Mouse (Mus musculus) midbrain, postnatal 0 days (tissue): ENCODE results near the gene Hmgcs1. TPM values are rescaled to one million over a fixed set of nuclear protein-coding genes. Genes with fewer than 3 reads are reported as not detected.
A peak's percentile ranks its signal among the peaks of the same experiment; 100 is the strongest.

ENCODE experiments used
- ATAC-seq: fragments of 200-750 bp; cut with Nextera tagmentation; 2 replicates; pipeline ENCODE4 v1.8.0; 2017; ENCODE audit warnings: moderate number of reproducible peaks, mild to moderate bottlenecking, moderate TSS enrichment, moderate library complexity; ENCODE audit not compliant: low FRiP score
- DNase-seq: peaks from one replicate; pipeline ENCODE4 v3.0.0-alpha.2; 2015; ENCODE audit warnings: low spot score
- H3K27ac ChIP-seq: fragments of 300-500 bp; sonication (generic); 2 replicates; pipeline ENCODE4 v1.5.1; 2014; ENCODE audit warnings: low read depth, mild to moderate bottlenecking, low read length, mixed read lengths
- H3K27me3 ChIP-seq: fragments of 300-500 bp; sonication (generic); 2 replicates; pipeline ENCODE4 v1.6.1; 2014; ENCODE audit warnings: low read length, control low read depth, mixed read lengths; ENCODE audit not compliant: insufficient read depth
- H3K36me3 ChIP-seq: fragments of 300-500 bp; sonication (generic); 2 replicates; pipeline ENCODE4 v1.6.1; 2014; ENCODE audit warnings: low read length, control low read depth, mixed read lengths; ENCODE audit not compliant: insufficient read depth
- H3K4me1 ChIP-seq: fragments of 300-500 bp; sonication (generic); 2 replicates; pipeline ENCODE4 v1.6.1; 2014; ENCODE audit warnings: mild to moderate bottlenecking, control low read depth, antibody characterized with exemption, low read length, mixed read lengths; ENCODE audit not compliant: insufficient read depth
- H3K4me2 ChIP-seq: fragments of 300-500 bp; sonication (generic); 2 replicates; pipeline ENCODE4 v1.6.1; 2014; ENCODE audit warnings: low read depth, mild to moderate bottlenecking, low read length, mixed read lengths; ENCODE audit not compliant: poor library complexity, severe bottlenecking
- H3K4me3 ChIP-seq: fragments of 300-500 bp; sonication (generic); 2 replicates; pipeline ENCODE4 v1.5.1; 2014; ENCODE audit warnings: low read depth, mild to moderate bottlenecking, low read length, moderate library complexity
- H3K9ac ChIP-seq: fragments of 300-500 bp; sonication (generic); replicated peaks from 2 replicates; pipeline ENCODE4 v1.6.1; 2014; ENCODE audit warnings: mild to moderate bottlenecking, low read length, moderate library complexity, mixed read lengths; ENCODE audit not compliant: poor library complexity, severe bottlenecking
- H3K9me3 ChIP-seq: fragments of 300-500 bp; sonication (generic); 2 replicates; pipeline ENCODE4 v1.6.1; 2016; ENCODE audit warnings: low read length, control low read depth
- CTCF ChIP-seq: IDR thresholded peaks from 2 replicates; pipeline ENCODE4 v1.5.1; 2016; ENCODE audit warnings: antibody characterized with exemption, mild to moderate bottlenecking
- WGBS: fragments of 180-500 bp; shearing (Covaris S2); extraction: QIAGEN DNeasy Blood & Tissue Kit; methylation state at CpG from one replicate; pipeline ENCODE4 v1.1.7; 2014; 5-methylcytosine and 5-hydroxymethylcytosine counted together
- polyA plus RNA-seq: library from polyadenylated mRNA; unstranded; fragments of >200 nt; fragmentation: Nextera tagmentation; extraction: Ambion mirVana; gene quantifications from 2 replicates; pipeline ENCODE4 v1.2.1, GENCODE M21; 2015
- total RNA-seq: library from RNA; depleted of rRNA; stranded (reverse); fragments of >200 nt; gene quantifications from 2 replicates; pipeline ENCODE4 v1.2.3, GENCODE M21; 2014

The Hmgcs1 gene
- total and polyA plus RNA-seq, 2 experiments from 2014 or later: 291 to 428 TPM

GRCm38 (mm10) chr13:119707906-119708305 lies 17.7 kb downstream of the Hmgcs1 start:
- Histone ChIP-seq H3K9me3 (no peaks in the 10 kb centered on the region), H3K27ac (no peak overlapping the region), H3K36me3 (peaks cover 55% of the 10 kb centered on the region), H3K4me1 (no peaks in the 10 kb centered on the region), H3K27me3 (no peaks in the 10 kb centered on the region), H3K9ac (no peak overlapping the region), H3K4me3 (no peak overlapping the region), H3K4me2 (no peak overlapping the region)
- DNase-seq (no peak), ATAC-seq (no peak)
- no peak for TF ChIP-seq CTCF
- 90% methylated on average over 6 of the region's 6 CpGs for WGBS

DNA sequence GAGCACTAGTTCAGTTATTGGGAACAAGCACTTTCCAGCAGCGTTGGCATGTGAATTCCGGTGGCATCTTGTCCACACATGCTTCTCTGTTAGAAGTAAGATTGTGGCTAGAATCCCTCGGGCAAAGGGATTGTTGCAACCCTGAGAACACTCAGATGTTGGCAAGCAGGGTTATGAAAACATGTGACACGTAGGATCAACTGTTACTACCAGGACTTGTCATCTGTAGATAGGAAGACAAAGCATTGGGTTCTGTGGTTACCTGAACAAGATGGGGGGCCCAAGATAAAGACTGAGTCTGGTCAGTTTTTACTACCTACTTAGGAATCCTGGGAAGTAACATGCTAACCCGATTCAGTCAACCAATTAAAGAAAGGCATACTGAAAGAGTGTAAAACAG lies 18.8 kb downstream of the Hmgcs1 start:
- Histone ChIP-seq H3K27me3 (no peaks in the 10 kb centered on the region), H3K9ac (no peak overlapping the region), H3K36me3 (peaks cover 54% of the 10 kb centered on the region), H3K4me3 (no peak overlapping the region), H3K27ac (no peak overlapping the region), H3K4me2 (no peak overlapping the region), H3K4me1 (no peaks in the 10 kb centered on the region), H3K9me3 (no peaks in the 10 kb centered on the region)
- DNase-seq (no peak), ATAC-seq (no peak)
- TF ChIP-seq CTCF: no peak
- WGBS: 90% methylated on average over 5 of the region's 5 CpGs

GRCm38 (mm10) chr13:119709388-119710267 lies 19.4 kb downstream of the Hmgcs1 start:
- H3K27me3 ChIP-seq: no peaks in the 10 kb centered on the region
- DNase-seq: no peak
- H3K4me3 ChIP-seq: no peak overlapping the region
- no peak overlapping the region for H3K4me2 ChIP-seq
- no peak for TF ChIP-seq CTCF
- no peak overlapping the region for H3K27ac ChIP-seq
- 87% methylated on average over 8 of the region's 8 CpGs for WGBS
- H3K9ac ChIP-seq: no peak overlapping the region
- H3K4me1 ChIP-seq: no peaks in the 10 kb centered on the region
- ATAC-seq: peak; percentile 47; the same call in 1 of the 2 replicates
- no peaks in the 10 kb centered on the region for H3K9me3 ChIP-seq
- peaks cover 50% of the 10 kb centered on the region for H3K36me3 ChIP-seq

GRCm38 (mm10) chr13:119710268-119710610 lies 20.1 kb downstream of the Hmgcs1 start:
- no peak for ATAC-seq
- no peak for TF ChIP-seq CTCF
- WGBS: 81% methylated on average over 10 of the region's 10 CpGs

DNA sequence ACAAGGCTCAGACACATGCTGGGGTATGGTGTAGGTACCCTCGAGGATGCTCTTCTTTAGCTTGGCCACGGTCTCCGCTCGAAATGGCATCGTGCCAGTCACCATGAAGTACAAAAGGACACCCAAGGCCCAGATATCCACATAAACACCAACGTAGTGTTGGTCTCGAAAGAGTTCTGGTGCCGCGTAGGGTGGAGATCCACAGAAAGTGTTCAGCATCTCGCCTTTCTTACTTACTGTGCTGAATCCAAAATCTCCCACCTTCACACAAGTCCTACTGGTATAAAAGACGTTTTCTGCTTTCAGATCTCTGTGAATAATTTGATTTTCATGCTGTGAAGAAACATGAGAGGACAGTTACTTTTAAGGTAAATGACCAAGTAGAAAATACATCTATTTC lies 22.3 kb downstream of the Hmgcs1 start:
- DNase-seq (no peak), ATAC-seq (no peak)
- no peak for TF ChIP-seq CTCF
- Histone ChIP-seq H3K4me1 (no peaks in the 10 kb centered on the region), H3K9me3 (no peaks in the 10 kb centered on the region), H3K4me3 (no peak overlapping the region), H3K4me2 (no peak overlapping the region), H3K27me3 (no peaks in the 10 kb centered on the region), H3K36me3 (peaks cover 31% of the 10 kb centered on the region), H3K27ac (no peak overlapping the region), H3K9ac (no peak overlapping the region)
- WGBS: 87% methylated on average over 11 of the region's 11 CpGs

More at GRCm38 (mm10) chr13:119710268-119710610, 20.1 kb downstream of the Hmgcs1 start:
- no peak for DNase-seq
- no peak overlapping the region for H3K4me3 ChIP-seq
- no peak overlapping the region for H3K27ac ChIP-seq
- H3K36me3 ChIP-seq: peaks cover 45% of the 10 kb centered on the region
- H3K9me3 ChIP-seq: no peaks in the 10 kb centered on the region
- H3K4me1 ChIP-seq: no peaks in the 10 kb centered on the region
- H3K27me3 ChIP-seq: no peaks in the 10 kb centered on the region
- H3K9ac ChIP-seq: no peak overlapping the region
- no peak overlapping the region for H3K4me2 ChIP-seq

DNA sequence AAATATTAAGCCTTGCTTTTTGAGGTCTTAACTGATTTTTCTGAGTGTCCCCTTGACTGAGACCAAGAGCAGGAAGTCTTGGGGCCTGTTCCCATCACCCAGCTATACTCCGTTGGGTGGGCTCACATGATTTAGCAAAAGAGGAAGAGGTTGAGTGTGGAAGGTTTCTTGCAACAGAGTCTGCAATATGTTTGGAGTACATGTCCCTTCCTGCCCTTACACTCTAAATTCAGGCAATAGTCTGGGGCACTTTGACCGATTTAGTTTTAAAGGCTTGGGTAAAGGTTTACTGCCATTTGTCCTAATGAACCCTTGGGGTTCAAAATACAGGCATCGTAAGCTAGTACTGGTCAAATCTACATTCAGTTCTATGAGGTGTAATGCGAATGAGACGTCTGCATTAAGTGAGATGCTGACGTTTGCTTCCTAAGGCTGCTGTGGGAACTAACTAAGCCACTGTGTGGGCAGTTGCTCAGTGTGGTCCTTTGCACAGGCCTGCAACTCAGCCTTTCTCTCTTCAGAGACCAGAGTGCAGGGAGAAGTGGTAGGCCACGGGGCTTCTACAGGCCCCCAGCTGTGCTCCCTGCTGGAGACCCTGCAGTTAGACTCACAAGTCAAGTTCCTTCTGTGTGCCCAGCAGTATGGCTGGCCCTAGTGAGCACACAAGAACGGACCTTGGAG lies 23.1 kb downstream of the Hmgcs1 start:
- TF ChIP-seq CTCF: no peak
- Histone ChIP-seq H3K27me3 (no peaks in the 10 kb centered on the region), H3K4me2 (no peak overlapping the region), H3K9ac (no peak overlapping the region), H3K9me3 (no peaks in the 10 kb centered on the region), H3K4me1 (no peaks in the 10 kb centered on the region), H3K4me3 (no peak overlapping the region), H3K36me3 (peaks cover 31% of the 10 kb centered on the region), H3K27ac (no peak overlapping the region)
- peak; percentile 14; the same call in 1 of the 2 replicates for ATAC-seq
- no peak for DNase-seq
- 67% methylated on average over 8 of the region's 8 CpGs for WGBS
